Mouse (Mus musculus): ENCODE results near the gene Hoxa11. TPM values are rescaled to one million over a fixed set of nuclear protein-coding genes. Genes with fewer than 3 reads are reported as not detected.

The Hoxa11 gene
- 0.03 TPM in 1 of 2 replicates, not detected in the other for polyA plus RNA-seq (2012)

- Histone ChIP-seq H3K4me3 (replicated peaks) (no peak within 1 kb of the TSS), H3K36me3 (ENCODE audit: control insufficient read depth) (no peaks in the 10 kb centered on the region), H3K4me1 (ENCODE audit: control insufficient read depth) (no peaks in the 10 kb centered on the region), H3K9me3 (ENCODE audit: control insufficient read depth, low read length) (no peaks in the 10 kb centered on the region), H3K27me3 (ENCODE audit: control insufficient read depth) (peaks cover 100% of the 10 kb centered on the region)
- TF ChIP-seq TAL1 (IDR thresholded peaks at IDR 0.05; ENCODE audit: low read length), result no peak
- no peak for TF ChIP-seq GATA1 (IDR thresholded peaks at IDR 0.05; ENCODE audit: low read length)
Measured at GRCm38 (mm10) chr6:52245757-52246142, at the start of gene Hoxa11. Hoxa11 (minus strand) TSS chr6:52245810.

GRCm38 (mm10) chr6:52294616-52295015 lies 49.0 kb upstream of the Hoxa11 start:
- H3K9me3 ChIP-seq (ENCODE audit: control insufficient read depth, low read length), result no peaks in the 10 kb centered on the region
- H3K4me3 ChIP-seq (replicated peaks), result no peak overlapping the region
- no peaks in the 10 kb centered on the region for H3K4me1 ChIP-seq (ENCODE audit: control insufficient read depth)
- TF ChIP-seq TAL1 (IDR thresholded peaks at IDR 0.05; ENCODE audit: low read length) (no peak), GATA1 (IDR thresholded peaks at IDR 0.05; ENCODE audit: low read length) (no peak)
- H3K27me3 ChIP-seq (ENCODE audit: control insufficient read depth), result peaks cover 42% of the 10 kb centered on the region
- no peaks in the 10 kb centered on the region for H3K36me3 ChIP-seq (ENCODE audit: control insufficient read depth)

DNA sequence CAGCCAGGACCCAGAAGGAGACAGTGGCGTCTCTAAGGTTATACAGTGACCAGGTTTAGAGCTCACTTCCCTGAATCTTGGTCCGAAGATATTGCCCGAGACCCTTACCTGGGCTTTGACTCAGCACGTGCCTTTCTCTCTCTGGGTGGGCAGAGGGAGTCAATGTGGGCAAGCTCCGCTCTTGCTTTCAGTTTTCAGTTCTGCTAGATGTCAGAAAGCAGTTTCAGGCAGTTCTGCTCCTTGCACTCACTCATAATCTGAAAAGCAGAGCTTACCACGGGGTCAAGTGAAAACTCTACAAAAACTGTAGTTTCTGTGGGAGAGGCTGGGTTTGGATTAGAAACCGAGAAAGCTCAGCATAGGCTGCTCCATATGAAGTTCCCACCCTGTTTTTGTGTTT lies 46.7 kb upstream of the Hoxa11 start:
- Histone ChIP-seq H3K36me3 (ENCODE audit: control insufficient read depth) (no peaks in the 10 kb centered on the region), H3K27me3 (ENCODE audit: control insufficient read depth) (peaks cover 45% of the 10 kb centered on the region), H3K9me3 (ENCODE audit: control insufficient read depth, low read length) (no peaks in the 10 kb centered on the region), H3K4me3 (replicated peaks) (no peak overlapping the region), H3K4me1 (ENCODE audit: control insufficient read depth) (no peaks in the 10 kb centered on the region)
- TF ChIP-seq TAL1 (IDR thresholded peaks at IDR 0.05; ENCODE audit: low read length) (no peak), GATA1 (IDR thresholded peaks at IDR 0.05; ENCODE audit: low read length) (no peak)

- Histone ChIP-seq H3K4me1 (ENCODE audit: control insufficient read depth) (no peaks in the 10 kb centered on the region), H3K9me3 (ENCODE audit: control insufficient read depth, low read length) (no peaks in the 10 kb centered on the region), H3K27me3 (ENCODE audit: control insufficient read depth) (peaks cover 45% of the 10 kb centered on the region), H3K4me3 (replicated peaks) (no peak overlapping the region), H3K36me3 (ENCODE audit: control insufficient read depth) (no peaks in the 10 kb centered on the region)
- TF ChIP-seq TAL1 (IDR thresholded peaks at IDR 0.05; ENCODE audit: low read length) (no peak), GATA1 (IDR thresholded peaks at IDR 0.05; ENCODE audit: low read length) (no peak)
Measured at GRCm38 (mm10) chr6:52291021-52291860, 45.6 kb upstream of the Hoxa11 start.

DNA sequence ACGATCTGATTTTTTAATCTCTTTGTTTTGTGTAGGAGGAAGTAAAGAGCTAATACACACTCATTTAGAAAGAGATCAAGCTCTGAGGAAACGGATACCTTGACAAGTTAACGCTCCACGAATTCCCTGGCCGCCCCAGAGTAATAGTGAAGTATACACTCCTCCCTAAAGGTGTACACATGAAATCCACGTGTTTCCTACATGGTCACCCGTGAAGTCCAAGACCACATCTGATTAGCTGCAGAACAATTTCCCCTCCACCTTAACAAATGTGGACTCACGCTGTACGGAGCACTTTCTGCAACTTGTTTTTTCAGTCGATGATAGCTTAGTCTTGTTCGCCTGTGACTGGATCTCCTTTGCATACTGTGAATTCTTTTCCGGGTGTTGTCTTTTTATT lies 44.6 kb upstream of the Hoxa11 start:
- H3K9me3 ChIP-seq (ENCODE audit: control insufficient read depth, low read length), result no peaks in the 10 kb centered on the region
- TF ChIP-seq TAL1 (IDR thresholded peaks at IDR 0.05; ENCODE audit: low read length) (no peak), GATA1 (IDR thresholded peaks at IDR 0.05; ENCODE audit: low read length) (no peak)
- no peaks in the 10 kb centered on the region for H3K36me3 ChIP-seq (ENCODE audit: control insufficient read depth)
- H3K4me3 ChIP-seq (replicated peaks), result no peak overlapping the region
- no peaks in the 10 kb centered on the region for H3K4me1 ChIP-seq (ENCODE audit: control insufficient read depth)
- H3K27me3 ChIP-seq (ENCODE audit: control insufficient read depth), result peaks cover 45% of the 10 kb centered on the region

GRCm38 (mm10) chr6:52283896-52284295 lies 38.3 kb upstream of the Hoxa11 start:
- TF ChIP-seq GATA1 (IDR thresholded peaks at IDR 0.05; ENCODE audit: low read length) (no peak), TAL1 (IDR thresholded peaks at IDR 0.05; ENCODE audit: low read length) (no peak)
- Histone ChIP-seq H3K4me3 (replicated peaks) (no peak overlapping the region), H3K9me3 (ENCODE audit: control insufficient read depth, low read length) (no peaks in the 10 kb centered on the region), H3K4me1 (ENCODE audit: control insufficient read depth) (no peaks in the 10 kb centered on the region), H3K27me3 (ENCODE audit: control insufficient read depth) (peaks cover 9% of the 10 kb centered on the region), H3K36me3 (ENCODE audit: control insufficient read depth) (no peaks in the 10 kb centered on the region)

GRCm38 (mm10) chr6:52281084-52281483 lies 35.5 kb upstream of the Hoxa11 start:
- Histone ChIP-seq H3K4me1 (ENCODE audit: control insufficient read depth) (no peaks in the 10 kb centered on the region), H3K27me3 (ENCODE audit: control insufficient read depth) (peaks cover 24% of the 10 kb centered on the region), H3K4me3 (replicated peaks) (no peak overlapping the region), H3K36me3 (ENCODE audit: control insufficient read depth) (no peaks in the 10 kb centered on the region), H3K9me3 (ENCODE audit: control insufficient read depth, low read length) (no peaks in the 10 kb centered on the region)
- TF ChIP-seq GATA1 (IDR thresholded peaks at IDR 0.05; ENCODE audit: low read length), result no peak
- TF ChIP-seq TAL1 (IDR thresholded peaks at IDR 0.05; ENCODE audit: low read length), result no peak

DNA sequence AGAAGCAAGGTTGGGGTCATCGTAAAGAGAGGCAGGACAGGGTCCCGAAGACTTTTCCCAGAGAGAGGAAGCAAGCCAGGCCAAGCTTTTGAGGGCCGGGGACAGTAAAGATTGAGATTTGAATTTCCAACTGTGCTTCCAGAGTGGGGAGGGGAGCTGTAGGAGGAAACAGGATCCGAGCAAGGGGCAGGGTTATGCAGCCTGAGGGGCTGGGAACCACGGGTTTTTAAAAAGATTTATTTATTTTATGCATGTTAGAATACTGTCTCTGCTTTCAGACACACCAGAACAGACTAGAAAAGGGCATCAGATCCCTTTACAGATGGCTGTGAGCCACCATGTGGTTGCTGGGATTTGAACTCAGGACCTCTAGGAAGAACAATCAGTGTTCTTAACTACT lies 31.3 kb upstream of the Hoxa11 start:
- no peaks in the 10 kb centered on the region for H3K9me3 ChIP-seq (ENCODE audit: control insufficient read depth, low read length)
- H3K27me3 ChIP-seq (ENCODE audit: control insufficient read depth), result peaks cover 65% of the 10 kb centered on the region
- no peak overlapping the region for H3K4me3 ChIP-seq (replicated peaks)
- no peaks in the 10 kb centered on the region for H3K4me1 ChIP-seq (ENCODE audit: control insufficient read depth)
- no peaks in the 10 kb centered on the region for H3K36me3 ChIP-seq (ENCODE audit: control insufficient read depth)
- TF ChIP-seq GATA1 (IDR thresholded peaks at IDR 0.05; ENCODE audit: low read length) (no peak), TAL1 (IDR thresholded peaks at IDR 0.05; ENCODE audit: low read length) (no peak)

DNA sequence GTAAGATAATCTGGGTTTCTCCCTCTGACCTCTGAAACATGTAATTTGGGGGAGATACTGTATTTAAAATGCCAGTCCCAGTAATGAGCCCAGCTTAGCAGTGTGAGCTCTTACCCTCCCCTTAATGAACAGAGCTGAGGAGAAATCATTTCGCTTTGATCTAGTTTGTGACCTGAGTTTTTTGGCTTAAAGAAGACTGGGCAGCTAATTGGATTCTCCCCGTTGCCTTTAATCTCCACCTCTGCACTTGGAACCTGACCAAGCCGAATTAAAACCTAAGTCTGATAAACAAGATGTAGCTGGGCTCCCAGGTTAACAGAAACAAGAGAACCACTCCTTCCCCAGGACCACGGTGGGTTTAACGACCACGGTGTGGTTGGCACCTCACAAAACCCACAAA lies 30.8 kb upstream of the Hoxa11 start:
- H3K4me3 ChIP-seq (replicated peaks), result no peak overlapping the region

More for the DNA sequence above, 30.8 kb upstream of the Hoxa11 start:
- no peak for TF ChIP-seq GATA1 (IDR thresholded peaks at IDR 0.05; ENCODE audit: low read length)
- no peak for TF ChIP-seq TAL1 (IDR thresholded peaks at IDR 0.05; ENCODE audit: low read length)
- no peaks in the 10 kb centered on the region for H3K4me1 ChIP-seq (ENCODE audit: control insufficient read depth)
- peaks cover 70% of the 10 kb centered on the region for H3K27me3 ChIP-seq (ENCODE audit: control insufficient read depth)
- no peaks in the 10 kb centered on the region for H3K9me3 ChIP-seq (ENCODE audit: control insufficient read depth, low read length)
- no peaks in the 10 kb centered on the region for H3K36me3 ChIP-seq (ENCODE audit: control insufficient read depth)
